Mouse (Mus musculus) ES-Bruce4 (cell line): ENCODE results near the gene Acat2.

ENCODE experiments used
- CTCF ChIP-seq: IDR thresholded peaks from one replicate; pipeline ENCODE4 v1.8.1; 2011; ENCODE audit warnings: low read depth, low read length
- EP300 ChIP-seq: IDR thresholded peaks from 2 replicates; pipeline ENCODE4 v1.6.1; 2011; ENCODE audit warnings: low read depth, low read length; ENCODE audit not compliant: insufficient read depth
- POLR2A ChIP-seq: IDR thresholded peaks from one replicate; pipeline ENCODE4 v1.8.1; 2011; ENCODE audit warnings: low read length; ENCODE audit not compliant: insufficient read depth

DNA sequence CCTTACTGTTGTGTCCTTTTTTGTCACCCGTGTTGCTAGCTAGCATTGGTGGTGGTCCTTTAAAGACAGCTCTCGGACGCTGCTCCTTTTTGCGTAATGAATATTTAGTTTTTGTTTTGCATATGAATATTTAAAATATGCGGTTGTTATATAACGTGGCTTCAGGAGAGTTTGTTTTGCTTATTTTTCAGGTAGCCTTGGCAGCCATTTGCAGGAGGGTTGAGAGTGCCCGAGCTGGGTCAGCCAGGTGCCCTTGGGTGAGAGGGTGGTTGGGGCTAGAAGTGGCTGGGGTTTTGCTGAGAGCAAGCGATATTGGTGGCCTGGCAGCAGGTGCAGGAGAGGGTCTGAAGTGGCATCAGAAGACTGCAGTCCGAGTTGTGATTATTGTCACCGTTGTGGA lies 48.0 kb upstream of the Acat2 start:
- no peak for TF ChIP-seq CTCF
- no peak for TF ChIP-seq POLR2A
- no peak for TF ChIP-seq EP300
